Mouse (Mus musculus): ENCODE measurements around the gene Atf1. TPM values are rescaled to one million over a fixed set of nuclear protein-coding genes. Genes with fewer than 3 reads are reported as not detected.

The Atf1 gene
- polyA plus RNA-seq, 1 experiment from 2014 or later = 13.2 TPM

DNA sequence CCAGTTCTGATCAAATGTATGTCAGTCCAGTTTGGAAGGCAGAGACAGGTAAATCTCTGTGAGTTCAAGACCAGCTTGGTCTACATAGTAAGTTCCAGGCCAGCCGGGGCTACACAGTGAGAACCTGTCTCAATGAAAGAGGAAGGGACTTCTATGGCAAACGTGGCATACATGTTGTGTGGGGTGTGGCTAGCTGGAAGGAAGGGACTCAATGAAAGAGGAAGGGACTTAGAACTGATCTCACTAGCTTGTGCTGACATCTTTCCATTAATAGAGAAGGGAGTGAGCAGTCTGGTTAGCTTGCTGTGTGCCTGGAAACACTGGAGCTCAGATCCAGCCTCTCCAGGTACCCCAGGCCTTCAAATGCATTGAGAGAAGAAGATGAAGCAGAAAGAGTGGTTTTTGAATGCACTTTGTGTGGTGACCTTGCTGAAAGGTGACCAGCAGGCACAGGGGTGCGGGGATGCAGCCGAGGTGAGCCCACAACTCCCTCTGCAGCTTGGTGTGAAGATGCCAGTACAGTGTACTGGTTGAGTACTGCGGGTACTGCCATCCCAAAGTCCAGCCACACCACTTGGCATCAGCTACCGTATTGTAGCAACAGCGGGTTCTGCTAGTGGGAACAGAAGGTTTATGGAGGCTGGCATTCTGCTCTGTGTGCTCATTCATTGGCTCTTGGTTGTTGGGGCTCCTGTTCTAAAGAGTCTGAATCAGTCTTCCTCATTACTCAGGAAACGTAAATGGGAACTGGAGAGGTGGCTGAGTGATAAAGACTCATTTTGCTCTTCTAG lies 40.5 kb upstream of the Atf1 start:
- H3K36me3 ChIP-seq (replicated peaks; ENCODE audit: control insufficient read depth, insufficient read depth) = peaks cover 94% of the 10 kb centered on the region
- DNase-seq (ENCODE audit: low spot score) (no peak), ATAC-seq (ENCODE audit: low FRiP score) (no peak)
- H3K4me3 ChIP-seq (replicated peaks; ENCODE audit: low read length) = no peak overlapping the region
- H3K27me3 ChIP-seq (ENCODE audit: control insufficient read depth, insufficient read depth, low read length) = no peaks in the 10 kb centered on the region
- H3K9ac ChIP-seq = no peak overlapping the region
- no peak overlapping the region for H3K4me2 ChIP-seq (replicated peaks)
- H3K4me1 ChIP-seq (replicated peaks; ENCODE audit: control insufficient read depth, insufficient read depth, low read length) = no peaks in the 10 kb centered on the region
- no peaks in the 10 kb centered on the region for H3K9me3 ChIP-seq (ENCODE audit: control insufficient read depth, low read length)
- H3K27ac ChIP-seq = no peak overlapping the region
- 92% methylated on average over 8 of the region's 8 CpGs for WGBS

DNA sequence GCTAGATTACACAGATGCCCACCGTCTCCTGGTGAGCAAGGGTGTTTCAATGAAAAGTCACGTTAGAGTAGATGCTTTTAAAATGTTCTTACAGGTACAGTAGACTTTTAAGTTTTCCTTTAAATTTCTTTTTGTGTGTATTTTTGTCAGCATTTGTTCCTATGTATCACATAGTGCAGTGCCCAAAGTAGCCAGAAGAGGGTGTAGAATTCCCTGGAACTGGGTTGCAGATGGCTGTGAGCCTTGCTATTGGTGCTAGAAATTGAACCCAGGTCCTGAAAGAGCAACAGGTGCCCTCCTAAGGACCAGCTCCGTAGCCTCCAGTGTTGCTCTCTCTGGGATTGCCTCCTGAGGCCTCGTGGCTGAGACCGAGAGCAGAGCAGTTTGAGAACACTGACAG lies 39.1 kb upstream of the Atf1 start:
- H3K9ac ChIP-seq = no peak overlapping the region
- ATAC-seq (ENCODE audit: low FRiP score) (no peak), DNase-seq (ENCODE audit: low spot score) (no peak)
- 94% methylated on average over 5 of the region's 5 CpGs for WGBS
- H3K36me3 ChIP-seq (replicated peaks; ENCODE audit: control insufficient read depth, insufficient read depth) = peaks cover 94% of the 10 kb centered on the region
- H3K27ac ChIP-seq = no peak overlapping the region
- no peak overlapping the region for H3K4me2 ChIP-seq (replicated peaks)
- H3K4me1 ChIP-seq (replicated peaks; ENCODE audit: control insufficient read depth, insufficient read depth, low read length) = no peaks in the 10 kb centered on the region
- H3K4me3 ChIP-seq (replicated peaks; ENCODE audit: low read length) = no peak overlapping the region
- H3K27me3 ChIP-seq (ENCODE audit: control insufficient read depth, insufficient read depth, low read length) = no peaks in the 10 kb centered on the region
- no peaks in the 10 kb centered on the region for H3K9me3 ChIP-seq (ENCODE audit: control insufficient read depth, low read length)

DNA sequence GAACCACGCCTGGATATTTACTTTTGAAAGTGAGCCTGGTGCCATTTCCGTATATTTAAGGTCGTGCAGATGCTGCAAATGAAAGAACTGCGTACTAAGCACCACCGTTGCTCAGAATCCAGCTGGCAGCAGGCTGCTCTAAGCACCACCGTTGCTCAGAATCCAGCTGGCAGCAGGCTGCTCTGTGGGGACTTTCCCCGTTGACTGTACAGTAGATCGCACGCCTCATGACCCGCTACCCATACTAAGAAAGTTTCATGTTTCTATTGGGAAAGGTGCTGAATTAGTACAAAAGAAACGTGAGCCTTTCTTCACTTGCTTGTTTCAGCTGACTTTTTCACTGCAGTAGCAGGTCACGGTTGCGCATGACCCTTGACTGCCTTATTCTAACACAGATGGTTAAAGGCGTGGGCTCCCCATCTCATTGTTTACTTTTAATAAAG lies 38.6 kb upstream of the Atf1 start:
- ATAC-seq (ENCODE audit: low FRiP score) (no peak), DNase-seq (ENCODE audit: low spot score) (no peak)
- H3K9me3 ChIP-seq (ENCODE audit: control insufficient read depth, low read length) = no peaks in the 10 kb centered on the region
- H3K27ac ChIP-seq = no peak overlapping the region
- no peaks in the 10 kb centered on the region for H3K27me3 ChIP-seq (ENCODE audit: control insufficient read depth, insufficient read depth, low read length)
- no peak overlapping the region for H3K9ac ChIP-seq
- no peak overlapping the region for H3K4me2 ChIP-seq (replicated peaks)
- H3K4me3 ChIP-seq (replicated peaks; ENCODE audit: low read length) = no peak overlapping the region
- peaks cover 94% of the 10 kb centered on the region for H3K36me3 ChIP-seq (replicated peaks; ENCODE audit: control insufficient read depth, insufficient read depth)
- WGBS = 82% methylated on average over 14 of the region's 14 CpGs
- H3K4me1 ChIP-seq (replicated peaks; ENCODE audit: control insufficient read depth, insufficient read depth, low read length) = no peaks in the 10 kb centered on the region

DNA sequence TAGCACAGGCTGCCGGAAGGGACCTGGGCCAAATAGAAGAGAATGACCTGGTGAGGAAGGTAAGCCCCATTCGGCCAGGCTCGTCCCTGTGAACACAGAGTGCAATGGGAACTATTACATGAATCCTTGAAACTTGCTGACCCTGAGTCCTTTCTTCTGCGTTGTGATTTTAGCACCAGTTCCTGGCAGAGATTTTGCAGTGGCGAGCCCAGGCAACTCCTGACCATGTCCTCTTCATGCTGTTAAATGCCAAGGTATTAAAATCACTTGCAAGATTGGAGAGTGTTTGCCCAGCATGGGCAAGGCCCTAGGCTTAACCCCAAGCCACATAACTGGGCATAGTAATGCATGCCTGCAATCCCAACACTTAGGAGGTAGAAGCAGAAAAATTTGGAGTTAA lies 37.5 kb upstream of the Atf1 start:
- Histone ChIP-seq H3K36me3 (replicated peaks; ENCODE audit: control insufficient read depth, insufficient read depth) (peaks cover 94% of the 10 kb centered on the region), H3K27ac (no peak overlapping the region), H3K4me3 (replicated peaks; ENCODE audit: low read length) (no peak overlapping the region), H3K9me3 (ENCODE audit: control insufficient read depth, low read length) (no peaks in the 10 kb centered on the region), H3K27me3 (ENCODE audit: control insufficient read depth, insufficient read depth, low read length) (no peaks in the 10 kb centered on the region), H3K4me2 (replicated peaks) (no peak overlapping the region), H3K9ac (no peak overlapping the region), H3K4me1 (replicated peaks; ENCODE audit: control insufficient read depth, insufficient read depth, low read length) (no peaks in the 10 kb centered on the region)
- 92% methylated on average over 5 of the region's 5 CpGs for WGBS
- DNase-seq (ENCODE audit: low spot score) (no peak), ATAC-seq (ENCODE audit: low FRiP score) (no peak)

DNA sequence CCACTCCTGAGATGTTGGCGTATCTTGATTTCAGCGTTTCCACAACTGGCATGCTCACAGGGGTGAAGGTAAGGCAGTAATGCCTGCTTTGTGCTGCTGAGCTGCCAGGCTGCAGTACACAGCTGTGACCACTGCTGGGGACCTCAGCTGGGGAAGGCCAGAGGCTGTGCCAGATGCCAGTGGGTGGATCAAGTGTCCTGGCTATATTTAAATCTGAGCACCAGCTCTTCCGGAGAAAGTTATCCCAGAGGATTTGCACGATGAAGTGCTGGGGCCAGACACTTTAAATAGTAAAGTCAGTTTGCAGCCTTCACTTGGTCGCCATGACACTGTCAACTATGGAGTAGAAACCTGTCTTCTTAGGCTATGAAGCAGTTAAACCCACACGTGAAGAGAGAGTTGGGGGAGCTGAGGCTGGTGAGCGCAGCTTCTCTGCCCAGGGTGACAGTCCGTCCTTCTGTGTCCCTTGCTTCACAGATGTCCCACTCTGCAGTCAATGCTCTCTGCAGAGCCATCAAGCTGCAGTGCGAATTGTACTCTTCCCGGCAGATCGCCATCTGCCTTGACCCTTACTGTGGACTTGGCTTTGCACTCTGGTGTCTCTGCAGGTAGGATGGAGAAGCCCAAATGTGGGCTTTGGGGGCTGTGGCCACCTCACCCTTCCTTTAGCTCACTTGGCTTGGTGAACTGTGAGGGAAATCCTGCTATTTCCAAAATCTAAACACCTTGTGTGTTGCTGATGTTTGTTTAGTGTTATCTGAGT lies 28.5 kb upstream of the Atf1 start:
- ATAC-seq (ENCODE audit: low FRiP score) (no peak), DNase-seq (ENCODE audit: low spot score) (no peak)
- Histone ChIP-seq H3K27me3 (ENCODE audit: control insufficient read depth, insufficient read depth, low read length) (no peaks in the 10 kb centered on the region), H3K4me3 (replicated peaks; ENCODE audit: low read length) (no peak overlapping the region), H3K4me2 (replicated peaks) (no peak overlapping the region), H3K27ac (no peak overlapping the region), H3K9ac (no peak overlapping the region), H3K9me3 (ENCODE audit: control insufficient read depth, low read length) (no peaks in the 10 kb centered on the region), H3K36me3 (replicated peaks; ENCODE audit: control insufficient read depth, insufficient read depth) (peaks cover 88% of the 10 kb centered on the region), H3K4me1 (replicated peaks; ENCODE audit: control insufficient read depth, insufficient read depth, low read length) (no peaks in the 10 kb centered on the region)
- WGBS = 90% methylated on average over 11 of the region's 11 CpGs

DNA sequence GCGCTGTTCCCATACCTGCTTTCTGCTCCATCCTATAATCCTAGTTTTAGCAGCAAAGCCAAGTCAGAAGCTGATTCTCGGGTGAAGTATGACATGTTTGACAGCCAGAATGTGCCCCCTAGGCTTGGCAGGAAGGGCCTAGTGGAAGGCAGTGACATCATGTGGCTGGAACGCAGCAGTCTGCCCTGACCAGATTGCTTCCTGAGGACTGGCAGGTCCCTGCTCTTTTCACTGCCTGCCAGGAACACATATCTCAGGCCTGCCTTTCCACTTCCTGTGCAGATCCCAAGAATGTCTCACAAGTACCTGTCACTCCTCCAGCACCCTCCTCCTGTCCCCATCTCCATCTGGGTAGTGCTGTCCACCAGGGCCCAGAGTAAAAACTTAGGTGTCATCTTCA lies 27.8 kb upstream of the Atf1 start:
- DNase-seq (ENCODE audit: low spot score) (no peak), ATAC-seq (ENCODE audit: low FRiP score) (no peak)
- WGBS = 86% methylated on average over 3 of the region's 3 CpGs
- no peaks in the 10 kb centered on the region for H3K9me3 ChIP-seq (ENCODE audit: control insufficient read depth, low read length)
- peaks cover 88% of the 10 kb centered on the region for H3K36me3 ChIP-seq (replicated peaks; ENCODE audit: control insufficient read depth, insufficient read depth)
- H3K4me2 ChIP-seq (replicated peaks) = no peak overlapping the region
- H3K27me3 ChIP-seq (ENCODE audit: control insufficient read depth, insufficient read depth, low read length) = no peaks in the 10 kb centered on the region
- no peak overlapping the region for H3K9ac ChIP-seq
- no peaks in the 10 kb centered on the region for H3K4me1 ChIP-seq (replicated peaks; ENCODE audit: control insufficient read depth, insufficient read depth, low read length)
- no peak overlapping the region for H3K4me3 ChIP-seq (replicated peaks; ENCODE audit: low read length)
- no peak overlapping the region for H3K27ac ChIP-seq

DNA sequence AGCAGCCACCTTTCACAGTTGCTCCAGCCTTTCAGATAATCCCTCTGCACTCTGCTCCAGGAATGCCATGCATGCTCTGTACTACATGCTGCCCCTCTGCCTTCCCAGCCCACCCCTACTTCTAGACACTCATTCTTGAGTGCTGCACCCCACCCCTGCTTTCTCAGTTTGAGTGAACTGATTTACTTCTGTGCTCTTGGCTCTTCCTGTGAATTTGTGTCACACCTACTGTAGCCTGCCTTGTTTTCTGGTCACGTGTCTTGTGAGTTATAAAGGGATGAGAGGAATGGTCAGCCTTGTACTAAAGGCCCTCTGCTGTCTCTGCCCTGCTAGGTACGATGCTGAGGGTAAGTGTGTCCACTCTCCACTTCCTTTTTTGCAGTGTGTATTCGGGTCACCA lies 25.8 kb upstream of the Atf1 start:
- 92% methylated on average over 3 of the region's 3 CpGs for WGBS
- no peak overlapping the region for H3K27ac ChIP-seq
- no peaks in the 10 kb centered on the region for H3K4me1 ChIP-seq (replicated peaks; ENCODE audit: control insufficient read depth, insufficient read depth, low read length)
- no peak overlapping the region for H3K9ac ChIP-seq
- H3K36me3 ChIP-seq (replicated peaks; ENCODE audit: control insufficient read depth, insufficient read depth) = peaks cover 90% of the 10 kb centered on the region
- no peak overlapping the region for H3K4me2 ChIP-seq (replicated peaks)
- no peak for ATAC-seq (ENCODE audit: low FRiP score)
- H3K4me3 ChIP-seq (replicated peaks; ENCODE audit: low read length) = no peak overlapping the region
- DNase-seq (ENCODE audit: low spot score) = no peak
- H3K9me3 ChIP-seq (ENCODE audit: control insufficient read depth, low read length) = no peaks in the 10 kb centered on the region
- H3K27me3 ChIP-seq (ENCODE audit: control insufficient read depth, insufficient read depth, low read length) = no peaks in the 10 kb centered on the region

DNA sequence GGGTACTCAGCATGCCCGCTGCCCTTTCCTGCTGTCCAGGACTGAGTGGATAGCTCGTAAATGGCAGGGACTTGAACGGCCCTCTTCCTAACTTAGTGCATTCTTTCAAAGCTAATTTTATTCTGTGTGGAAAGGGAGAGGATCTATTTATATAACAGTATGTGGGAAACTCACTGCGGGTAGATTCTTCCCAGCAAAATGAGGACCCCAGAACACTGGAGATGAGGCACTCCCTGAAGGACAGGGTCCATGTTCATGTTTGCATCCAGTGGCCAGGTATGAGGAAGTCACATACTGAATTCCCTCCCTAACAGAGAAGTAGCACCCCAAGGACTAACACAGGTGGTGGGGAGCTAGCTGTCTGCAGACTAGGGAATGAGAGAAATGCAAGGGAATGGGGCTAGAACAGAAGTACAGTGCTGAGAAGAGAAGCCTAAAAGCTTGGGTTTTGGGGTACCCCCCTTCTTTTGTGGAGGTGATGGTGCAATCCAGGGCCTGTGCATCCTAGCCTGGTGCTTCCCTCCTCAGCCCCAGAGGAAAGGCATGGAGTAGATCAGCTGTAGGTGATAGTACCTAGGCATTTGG lies 25.1 kb upstream of the Atf1 start:
- no peak for ATAC-seq (ENCODE audit: low FRiP score)

DNA sequence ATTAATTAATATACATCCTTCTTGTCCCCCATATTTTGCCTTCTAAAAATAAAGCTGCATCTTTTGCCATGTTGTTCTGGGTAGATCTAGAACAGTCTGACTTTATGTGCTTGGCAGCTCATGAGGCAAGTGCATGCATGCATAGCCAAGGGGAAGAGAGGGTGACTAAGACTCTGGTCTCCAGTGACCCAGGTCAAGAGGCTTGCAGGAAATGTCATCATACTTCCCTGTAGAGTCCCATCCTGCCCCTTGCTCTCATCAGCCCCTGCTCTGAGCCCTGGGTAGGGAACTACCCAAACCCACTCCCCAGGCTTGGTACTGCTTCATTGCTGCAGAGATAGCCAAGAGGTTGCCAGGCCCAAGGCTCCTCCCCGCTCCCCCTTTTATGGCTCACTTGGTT lies 23.0 kb upstream of the Atf1 start:
- WGBS = 96% methylated on average over 1 of the region's 1 CpGs
- ATAC-seq (ENCODE audit: low FRiP score) (no peak), DNase-seq (ENCODE audit: low spot score) (no peak)
- H3K27ac ChIP-seq = no peak overlapping the region
- no peaks in the 10 kb centered on the region for H3K9me3 ChIP-seq (ENCODE audit: control insufficient read depth, low read length)
- no peak overlapping the region for H3K4me3 ChIP-seq (replicated peaks; ENCODE audit: low read length)
- no peaks in the 10 kb centered on the region for H3K4me1 ChIP-seq (replicated peaks; ENCODE audit: control insufficient read depth, insufficient read depth, low read length)
- H3K9ac ChIP-seq = no peak overlapping the region
- H3K4me2 ChIP-seq (replicated peaks) = no peak overlapping the region
- H3K27me3 ChIP-seq (ENCODE audit: control insufficient read depth, insufficient read depth, low read length) = no peaks in the 10 kb centered on the region
- H3K36me3 ChIP-seq (replicated peaks; ENCODE audit: control insufficient read depth, insufficient read depth) = peaks cover 91% of the 10 kb centered on the region

More for the DNA sequence above, 25.1 kb upstream of the Atf1 start:
- no peak overlapping the region for H3K27ac ChIP-seq
- H3K27me3 ChIP-seq (ENCODE audit: control insufficient read depth, insufficient read depth, low read length) = no peaks in the 10 kb centered on the region
- no peak overlapping the region for H3K4me3 ChIP-seq (replicated peaks; ENCODE audit: low read length)
- no peak overlapping the region for H3K9ac ChIP-seq
- H3K9me3 ChIP-seq (ENCODE audit: control insufficient read depth, low read length) = no peaks in the 10 kb centered on the region
- H3K36me3 ChIP-seq (replicated peaks; ENCODE audit: control insufficient read depth, insufficient read depth) = peaks cover 90% of the 10 kb centered on the region
- WGBS = 91% methylated on average over 4 of the region's 4 CpGs
- no peaks in the 10 kb centered on the region for H3K4me1 ChIP-seq (replicated peaks; ENCODE audit: control insufficient read depth, insufficient read depth, low read length)
- no peak for DNase-seq (ENCODE audit: low spot score)
- H3K4me2 ChIP-seq (replicated peaks) = no peak overlapping the region

All from hindbrain, embryonic 14.5 days (tissue).